Comparison of ENCODE assay signal across 15 mouse cellular contexts in the genomic region with DNA sequence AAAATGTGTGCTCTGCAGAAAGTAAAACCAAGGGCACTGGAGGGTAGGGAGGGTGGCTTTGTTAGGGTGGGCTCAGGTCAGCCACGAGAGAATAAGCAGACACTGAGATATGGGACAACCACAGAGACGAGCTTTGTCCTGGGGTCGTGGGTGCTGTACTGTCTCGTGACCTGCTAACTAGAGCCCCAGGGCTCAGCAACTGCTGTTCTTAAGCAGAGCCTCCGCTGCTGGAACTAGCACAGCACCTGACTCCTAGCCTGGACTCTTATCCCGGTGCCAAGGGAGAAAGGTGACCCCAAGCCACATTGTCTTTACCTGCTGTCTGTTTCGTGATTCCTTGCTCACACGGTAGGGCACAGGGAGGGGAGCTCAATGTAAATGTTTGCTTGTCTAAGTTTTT.
DNase-seq lines count a peak whose midpoint lies in the region; ATAC-seq and TF ChIP-seq lines count a peak whose summit lies in the region.
"Had no signal": no experiment of that assay in that cellular context is flagged by ENCODE, and none has a peak within 500 bp of the region (broad histone marks: within the 10 kb centered on the region; RNA-seq: fewer than 3 reads in every experiment).

No protein-coding gene starts in this region.

- 0 out of 2 replicates have a peak, but pooled peaks have one; percentile 23 for ATAC-seq in hindbrain, embryonic 15.5 days (ENCODE audit: low FRiP score, low read depth)
- ATAC-seq in hindbrain, embryonic 16.5 days, result no peak
- ATAC-seq: liver, postnatal 0 days; Patski had no signal

- no peak for TF ChIP-seq CTCF in bone marrow macrophage, adult 2 months (IDR thresholded peaks at IDR 0.05; ENCODE audit: low read depth, low read length)

- no peaks in the 10 kb centered on the region for H3K4me1 ChIP-seq in hindbrain, embryonic 15.5 days (replicated peaks)
- H3K4me1 ChIP-seq in hindbrain, embryonic 16.5 days (ENCODE audit: control insufficient read depth, insufficient read depth, low read depth, low read length), result no peaks in the 10 kb centered on the region
- peaks cover 33% of the 10 kb centered on the region for H3K4me1 ChIP-seq in bone marrow macrophage, adult 2 months (ENCODE audit: control insufficient read depth, insufficient read depth, low read length)

- no peak overlapping the region for H3K9ac ChIP-seq in hindbrain, embryonic 15.5 days
- no peak overlapping the region for H3K9ac ChIP-seq in hindbrain, embryonic 16.5 days (ENCODE audit: low read depth, low read length)
- H3K9ac ChIP-seq: hindbrain, embryonic 14.5 days; liver, postnatal 0 days had no signal

- H3K36me3 ChIP-seq in hindbrain, embryonic 15.5 days, result no peaks in the 10 kb centered on the region
- H3K36me3 ChIP-seq in hindbrain, embryonic 16.5 days (ENCODE audit: control insufficient read depth, insufficient read depth, low read length), result no peaks in the 10 kb centered on the region

- no peak overlapping the region for H3K4me3 ChIP-seq in hindbrain, embryonic 15.5 days
- no peak overlapping the region for H3K4me3 ChIP-seq in hindbrain, embryonic 16.5 days (ENCODE audit: low read length)
- no peak overlapping the region for H3K4me3 ChIP-seq in bone marrow macrophage, adult 2 months (ENCODE audit: insufficient read depth, low read length)
- H3K4me3 ChIP-seq: myocyte had no signal

- no peaks in the 10 kb centered on the region for H3K9me3 ChIP-seq in hindbrain, embryonic 15.5 days
- H3K9me3 ChIP-seq in hindbrain, embryonic 16.5 days (ENCODE audit: control insufficient read depth, low read length), result no peaks in the 10 kb centered on the region

- TF ChIP-seq POLR2A in bone marrow macrophage, adult 2 months (IDR thresholded peaks at IDR 0.05; ENCODE audit: borderline replicate concordance, low read depth, low read length), result no peak

- no peak overlapping the region for H3K27ac ChIP-seq in hindbrain, embryonic 15.5 days (replicated peaks)
- no peak overlapping the region for H3K27ac ChIP-seq in hindbrain, embryonic 16.5 days (ENCODE audit: low read depth, low read length)
- H3K27ac ChIP-seq in bone marrow macrophage, adult 2 months (ENCODE audit: insufficient read depth, low read depth, low read length), result peak overlapping the region; percentile 15; the same call in 1 of the 2 replicates
- H3K27ac ChIP-seq: hindbrain, embryonic 14.5 days had no signal

- peak; percentile 8 for DNase-seq in MN1 (ENCODE audit: low spot score)
- peak; percentile 33 to 47 for DNase-seq in kidney, postnatal 36 days
- DNase-seq in layer of hippocampus, postnatal 10 days (ENCODE audit: low spot score in 2 of 2), result no peak
- DNase-seq in retina, postnatal 1 day, result no peak
- DNase-seq: adrenal gland, adult 8-10 months; cerebellum, postnatal 25 days; liver, postnatal 0 days; right cerebral cortex, postnatal 25 days had no signal

- H3K4me2 ChIP-seq in hindbrain, embryonic 15.5 days, result no peak overlapping the region
- no peak overlapping the region for H3K4me2 ChIP-seq in hindbrain, embryonic 16.5 days (ENCODE audit: low read length)
- H3K4me2 ChIP-seq: hindbrain, embryonic 14.5 days had no signal

- WGBS in hindbrain, embryonic 15.5 days, result 70% methylated on average over 8 of the region's 8 CpGs
- 70% methylated on average over 8 of the region's 8 CpGs for WGBS in hindbrain, embryonic 16.5 days

- H3K27me3 ChIP-seq in hindbrain, embryonic 15.5 days, result no peaks in the 10 kb centered on the region
- H3K27me3 ChIP-seq in hindbrain, embryonic 16.5 days (replicated peaks; ENCODE audit: control insufficient read depth, insufficient read depth, low read length), result no peaks in the 10 kb centered on the region
- H3K27me3 ChIP-seq: CH12.LX, Patski had no signal

Comparison
In these comparisons a context has a peak if more than half of its experiments do, and no peak if none do; other contexts are left out.
1. DNase-seq: peak in MN1 (single experiment) and kidney, postnatal 36 days (2 of 2); none in layer of hippocampus, postnatal 10 days (0 of 2) and retina, postnatal 1 day (single experiment).